Mouse (Mus musculus) midbrain, postnatal 0 days (tissue): ENCODE measurements around the gene Cby3. TPM values are rescaled to one million over a fixed set of nuclear protein-coding genes. Genes with fewer than 3 reads are reported as not detected.

ENCODE experiments used
- ATAC-seq: fragments of 200-750 bp; cut with Nextera tagmentation; 2 replicates; pipeline ENCODE4 v1.8.0; 2017; ENCODE audit warnings: moderate number of reproducible peaks, mild to moderate bottlenecking, moderate TSS enrichment, moderate library complexity; ENCODE audit not compliant: low FRiP score
- DNase-seq: peaks from one replicate; pipeline ENCODE4 v3.0.0-alpha.2; 2015; ENCODE audit warnings: low spot score
- H3K27ac ChIP-seq: fragments of 300-500 bp; sonication (generic); 2 replicates; pipeline ENCODE4 v1.5.1; 2014; ENCODE audit warnings: low read depth, mild to moderate bottlenecking, low read length, mixed read lengths
- H3K27me3 ChIP-seq: fragments of 300-500 bp; sonication (generic); 2 replicates; pipeline ENCODE4 v1.6.1; 2014; ENCODE audit warnings: low read length, control low read depth, mixed read lengths; ENCODE audit not compliant: insufficient read depth
- H3K36me3 ChIP-seq: fragments of 300-500 bp; sonication (generic); 2 replicates; pipeline ENCODE4 v1.6.1; 2014; ENCODE audit warnings: low read length, control low read depth, mixed read lengths; ENCODE audit not compliant: insufficient read depth
- H3K4me1 ChIP-seq: fragments of 300-500 bp; sonication (generic); 2 replicates; pipeline ENCODE4 v1.6.1; 2014; ENCODE audit warnings: mild to moderate bottlenecking, control low read depth, antibody characterized with exemption, low read length, mixed read lengths; ENCODE audit not compliant: insufficient read depth
- H3K4me2 ChIP-seq: fragments of 300-500 bp; sonication (generic); 2 replicates; pipeline ENCODE4 v1.6.1; 2014; ENCODE audit warnings: low read depth, mild to moderate bottlenecking, low read length, mixed read lengths; ENCODE audit not compliant: poor library complexity, severe bottlenecking
- H3K4me3 ChIP-seq: fragments of 300-500 bp; sonication (generic); 2 replicates; pipeline ENCODE4 v1.5.1; 2014; ENCODE audit warnings: low read depth, mild to moderate bottlenecking, low read length, moderate library complexity
- H3K9ac ChIP-seq: fragments of 300-500 bp; sonication (generic); replicated peaks from 2 replicates; pipeline ENCODE4 v1.6.1; 2014; ENCODE audit warnings: mild to moderate bottlenecking, low read length, moderate library complexity, mixed read lengths; ENCODE audit not compliant: poor library complexity, severe bottlenecking
- H3K9me3 ChIP-seq: fragments of 300-500 bp; sonication (generic); 2 replicates; pipeline ENCODE4 v1.6.1; 2016; ENCODE audit warnings: low read length, control low read depth
- CTCF ChIP-seq: IDR thresholded peaks from 2 replicates; pipeline ENCODE4 v1.5.1; 2016; ENCODE audit warnings: antibody characterized with exemption, mild to moderate bottlenecking
- WGBS: fragments of 180-500 bp; shearing (Covaris S2); extraction: QIAGEN DNeasy Blood & Tissue Kit; methylation state at CpG from one replicate; pipeline ENCODE4 v1.1.7; 2014; 5-methylcytosine and 5-hydroxymethylcytosine counted together
- polyA plus RNA-seq: library from polyadenylated mRNA; unstranded; fragments of >200 nt; fragmentation: Nextera tagmentation; extraction: Ambion mirVana; gene quantifications from 2 replicates; pipeline ENCODE4 v1.2.1, GENCODE M21; 2015
- total RNA-seq: library from RNA; depleted of rRNA; stranded (reverse); fragments of >200 nt; gene quantifications from 2 replicates; pipeline ENCODE4 v1.2.3, GENCODE M21; 2014

The Cby3 gene
- total and polyA plus RNA-seq, 2 experiments from 2014 or later, result 0.71 to 1.8 TPM

DNA sequence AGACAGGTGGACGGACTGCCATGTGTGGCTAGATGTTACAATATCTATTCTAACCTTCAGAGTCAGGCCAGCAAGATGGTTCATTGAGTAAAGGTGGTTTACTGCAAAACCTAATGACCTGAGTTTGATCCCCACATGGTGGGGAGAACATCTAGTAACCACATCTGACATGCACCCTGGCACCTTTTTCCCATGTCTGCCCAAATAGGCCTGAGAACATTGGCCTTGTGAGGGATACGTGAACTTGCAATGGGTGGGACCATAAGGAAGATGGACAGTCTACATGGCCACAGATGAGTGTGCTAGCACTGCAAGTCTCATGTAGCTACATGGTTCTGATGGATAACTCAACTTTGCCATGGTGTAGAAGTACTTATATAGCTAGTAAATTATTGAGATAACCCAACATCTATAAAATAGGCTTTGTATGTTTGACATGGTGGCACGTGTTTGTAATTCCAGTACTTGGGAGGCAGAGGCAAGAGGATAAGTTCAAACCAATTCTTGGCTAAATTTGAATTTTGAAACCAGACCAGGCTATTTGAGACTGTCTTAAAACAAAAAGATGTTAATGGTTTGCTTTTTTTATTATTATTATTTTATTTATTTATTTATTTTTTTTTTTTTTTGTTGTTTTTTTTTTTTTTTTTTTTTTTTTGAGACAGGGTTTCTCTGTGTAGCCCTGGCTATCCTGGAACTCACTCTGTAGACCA, 34.1 kb downstream of the Cby3 start:
- WGBS, result 91% methylated on average over 3 of the region's 3 CpGs
- no peak for ATAC-seq
- H3K4me1 ChIP-seq, result no peaks in the 10 kb centered on the region
- no peak for TF ChIP-seq CTCF
- no peak for DNase-seq
- no peaks in the 10 kb centered on the region for H3K9me3 ChIP-seq
- H3K9ac ChIP-seq, result no peak overlapping the region
- no peak overlapping the region for H3K4me3 ChIP-seq
- H3K36me3 ChIP-seq, result peaks cover 60% of the 10 kb centered on the region
- no peak overlapping the region for H3K4me2 ChIP-seq
- no peaks in the 10 kb centered on the region for H3K27me3 ChIP-seq
- H3K27ac ChIP-seq, result no peak overlapping the region

GRCm38 (mm10) chr11:50389011-50389410, 34.7 kb downstream of the Cby3 start:
- DNase-seq (no peak), ATAC-seq (no peak)
- H3K27me3 ChIP-seq, result no peaks in the 10 kb centered on the region
- no peak overlapping the region for H3K4me2 ChIP-seq
- no peaks in the 10 kb centered on the region for H3K9me3 ChIP-seq
- no peak for TF ChIP-seq CTCF
- H3K27ac ChIP-seq, result no peak overlapping the region
- H3K4me3 ChIP-seq, result no peak overlapping the region
- no peak overlapping the region for H3K9ac ChIP-seq
- WGBS, result 87% methylated on average over 3 of the region's 3 CpGs
- peaks cover 66% of the 10 kb centered on the region for H3K36me3 ChIP-seq
- no peaks in the 10 kb centered on the region for H3K4me1 ChIP-seq

- Histone ChIP-seq H3K9me3 (no peaks in the 10 kb centered on the region), H3K27ac (no peak overlapping the region), H3K4me2 (no peak overlapping the region), H3K27me3 (no peaks in the 10 kb centered on the region), H3K9ac (no peak overlapping the region), H3K36me3 (peaks cover 66% of the 10 kb centered on the region), H3K4me3 (no peak overlapping the region), H3K4me1 (no peaks in the 10 kb centered on the region)
- no peak for TF ChIP-seq CTCF
- DNase-seq (no peak), ATAC-seq (no peak)
- 75% methylated on average over 5 of the region's 5 CpGs for WGBS
These were observed 35.4 kb downstream of the Cby3 start for GRCm38 (mm10) chr11:50389616-50390015.

DNA sequence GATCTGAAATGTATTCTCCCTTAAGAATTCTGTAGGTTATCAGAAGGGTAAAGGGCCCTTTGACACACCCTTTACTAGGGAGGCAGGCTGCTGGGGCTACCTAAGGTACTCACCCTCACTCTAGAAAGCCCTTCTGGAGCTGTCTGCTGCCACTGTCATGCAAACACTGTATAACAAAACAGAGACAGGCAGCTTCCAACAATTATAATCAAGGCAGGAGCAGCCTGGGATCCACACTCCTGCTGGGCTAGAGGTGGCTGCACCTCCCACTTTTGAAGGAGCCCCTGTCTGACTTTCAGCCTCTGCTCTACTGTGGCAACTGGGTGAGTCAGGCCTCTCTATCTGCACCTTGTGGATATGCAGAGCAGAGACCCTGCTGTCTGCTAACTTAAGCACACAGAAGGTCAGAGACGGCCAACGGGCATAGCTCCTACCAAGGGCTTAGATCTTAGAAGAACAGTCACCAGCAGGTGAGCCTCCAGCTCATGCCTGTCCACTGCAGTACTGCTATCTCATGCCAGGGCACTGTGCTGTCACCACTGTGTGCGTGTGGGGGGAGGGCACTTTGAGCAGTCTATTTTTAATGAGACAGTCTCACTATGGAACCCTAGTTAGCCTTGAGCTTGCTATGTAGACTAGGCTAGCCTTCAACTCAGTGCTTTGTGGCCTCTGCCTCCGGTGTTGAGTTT, 37.2 kb downstream of the Cby3 start:
- H3K36me3 ChIP-seq, result peaks cover 67% of the 10 kb centered on the region
- H3K4me1 ChIP-seq, result no peaks in the 10 kb centered on the region
- H3K9ac ChIP-seq, result no peak overlapping the region
- H3K27me3 ChIP-seq, result no peaks in the 10 kb centered on the region
- no peak for ATAC-seq
- H3K9me3 ChIP-seq, result no peaks in the 10 kb centered on the region
- TF ChIP-seq CTCF, result no peak
- H3K4me2 ChIP-seq, result no peak overlapping the region
- WGBS, result 91% methylated on average over 4 of the region's 4 CpGs
- no peak for DNase-seq
- no peak overlapping the region for H3K4me3 ChIP-seq
- H3K27ac ChIP-seq, result no peak overlapping the region

GRCm38 (mm10) chr11:50393306-50393705, 39.0 kb downstream of the Cby3 start:
- Histone ChIP-seq H3K4me3 (no peak overlapping the region), H3K4me1 (no peaks in the 10 kb centered on the region), H3K27me3 (no peaks in the 10 kb centered on the region), H3K27ac (no peak overlapping the region), H3K9ac (no peak overlapping the region), H3K36me3 (peaks cover 68% of the 10 kb centered on the region), H3K4me2 (no peak overlapping the region), H3K9me3 (no peaks in the 10 kb centered on the region)
- no peak for TF ChIP-seq CTCF
- WGBS, result 90% methylated on average over 6 of the region's 6 CpGs
- no peak for DNase-seq
- ATAC-seq, result no peak

DNA sequence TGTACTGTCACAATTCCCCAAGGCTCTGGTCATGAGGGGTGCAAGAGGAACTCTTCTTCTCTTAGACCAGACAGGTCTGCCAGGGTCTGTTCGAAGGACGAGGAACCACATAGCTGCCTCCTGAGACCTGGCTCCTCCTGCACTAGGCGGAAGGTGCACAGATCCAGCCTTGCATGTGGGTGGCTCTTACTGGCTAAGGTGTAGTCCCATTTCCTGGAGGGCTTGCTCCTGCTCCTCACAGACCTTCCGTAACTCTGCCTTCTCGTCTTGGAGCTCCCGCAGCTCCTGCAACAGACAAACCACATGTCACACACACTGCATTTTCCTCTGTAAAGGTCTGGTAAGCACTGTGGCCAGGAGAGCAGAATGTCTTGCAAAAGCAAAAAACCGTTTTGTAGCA, 40.5 kb downstream of the Cby3 start:
- 91% methylated on average over 7 of the region's 7 CpGs for WGBS
- no peak overlapping the region for H3K4me3 ChIP-seq
- no peaks in the 10 kb centered on the region for H3K4me1 ChIP-seq
- no peaks in the 10 kb centered on the region for H3K9me3 ChIP-seq
- H3K4me2 ChIP-seq, result no peak overlapping the region
- no peak for TF ChIP-seq CTCF
- DNase-seq (no peak), ATAC-seq (no peak)
- no peaks in the 10 kb centered on the region for H3K27me3 ChIP-seq
- peaks cover 65% of the 10 kb centered on the region for H3K36me3 ChIP-seq
- no peak overlapping the region for H3K9ac ChIP-seq
- H3K27ac ChIP-seq, result no peak overlapping the region
